Mouse (Mus musculus): ENCODE measurements at regions not wholly inside any gene's neighbourhood (a gene's known extent, or its start where the extent isn't known, plus 50 kb on each side); places are given as distances from the start of the nearest gene placed in this dataset.

DNA sequence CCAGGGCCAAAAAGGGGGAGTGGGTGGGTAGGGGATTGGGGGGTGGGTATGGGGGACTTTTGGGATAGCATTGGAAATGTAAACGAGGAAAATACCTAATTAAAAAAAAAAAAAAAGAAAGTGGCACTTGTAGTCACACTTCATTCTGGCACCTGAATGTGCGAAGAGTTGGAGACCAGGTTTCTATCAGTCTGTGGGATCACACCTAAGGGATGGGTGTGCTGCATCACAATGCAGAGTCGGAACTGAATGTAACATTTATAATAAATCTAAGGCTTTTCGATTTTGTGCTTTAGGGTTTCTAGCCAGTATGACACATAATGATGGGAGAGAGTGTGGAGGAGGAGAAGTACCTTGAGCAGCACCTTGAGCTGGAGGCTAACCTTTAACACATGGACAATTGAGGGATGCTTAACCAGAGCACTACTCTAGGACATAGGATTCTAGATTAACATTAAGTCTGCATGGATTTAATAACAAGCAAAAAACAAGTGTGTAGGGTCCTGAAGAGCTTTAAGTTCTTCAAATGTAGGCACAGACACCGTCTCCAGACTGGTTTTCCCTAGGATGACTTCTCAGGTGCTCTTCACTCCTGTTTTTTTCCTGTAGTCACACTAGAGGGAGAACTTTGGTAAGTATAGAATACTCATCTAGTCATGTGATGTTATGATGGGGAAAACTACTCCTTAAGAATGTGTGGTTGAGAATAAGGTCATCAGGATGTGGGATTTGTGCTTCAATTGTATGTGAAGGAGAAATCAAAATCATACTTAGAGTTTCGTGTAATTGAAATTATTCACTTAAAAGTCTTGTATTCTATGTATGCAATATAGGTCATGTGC, 392.8 kb upstream of the Cobl start:
- TF ChIP-seq CTCF (IDR thresholded peaks at IDR 0.05; ENCODE audit: extremely low read depth, insufficient read length, insufficient replicate concordance, low read depth, low read length) (no peak), POLR2A (IDR thresholded peaks at IDR 0.05; ENCODE audit: low read depth, low read length) (no peak)

Data from small intestine, adult 2 months (tissue).